Mouse (Mus musculus) MEL (cell line): ENCODE data around the gene Sirt4. TPM values are rescaled to one million over a fixed set of nuclear protein-coding genes. Genes with fewer than 3 reads are reported as not detected.

ENCODE experiments used
- DNase-seq: peaks from one replicate; pipeline ENCODE4 v3.0.0; 2011; ENCODE audit warnings: low read depth, low spot score
- H3K27ac ChIP-seq: 2 replicates; pipeline ENCODE4 v1.5.1; 2012; ENCODE audit warnings: low read depth, mild to moderate bottlenecking, control low read depth, low read length, moderate library complexity; ENCODE audit not compliant: control insufficient read depth
- H3K27me3 ChIP-seq, 2 experiments: fragments of 150-350 bp in 1 of 2; sonication (generic) in 1 of 2; 2 replicates each; pipeline ENCODE4 v1.6.1; 2012; ENCODE audit warnings: low read length in 2 of 2, mild to moderate bottlenecking in 2 of 2, improper control_type of control experiment in 1 of 2, moderate library complexity in 1 of 2; ENCODE audit not compliant: insufficient read depth in 2 of 2, control insufficient read depth in 1 of 2
- H3K36me3 ChIP-seq, 2 experiments: 2 replicates each; pipeline ENCODE4 v1.6.1; 2012 to 2014; ENCODE audit warnings: low read length in 2 of 2, improper control_type of control experiment in 1 of 2, inconsistent platforms in 1 of 2, mild to moderate bottlenecking in 1 of 2; ENCODE audit not compliant: insufficient read depth in 2 of 2, control insufficient read depth in 1 of 2
- H3K4me1 ChIP-seq, 2 experiments: fragments of 150-350 bp in 1 of 2; sonication (generic) in 1 of 2; 2 replicates each; pipeline ENCODE4 v1.6.1; 2012; ENCODE audit warnings: low read length in 2 of 2, improper control_type of control experiment in 1 of 2, mild to moderate bottlenecking in 1 of 2; ENCODE audit not compliant: insufficient read depth in 2 of 2, control insufficient read depth in 1 of 2
- H3K4me3 ChIP-seq, 2 experiments: fragments of 150-350 bp in 1 of 2; sonication (generic) in 1 of 2; 2 replicates each; pipeline ENCODE4 v1.5.1; 2012; ENCODE audit warnings: low read depth in 2 of 2, low read length in 2 of 2, mild to moderate bottlenecking in 2 of 2, moderate library complexity in 2 of 2, control low read depth in 1 of 2, improper control_type of control experiment in 1 of 2; ENCODE audit not compliant: control insufficient read depth in 1 of 2, insufficient read depth in 1 of 2
- H3K79me2 ChIP-seq: 2 replicates; pipeline ENCODE4 v1.6.1; 2012; ENCODE audit warnings: mild to moderate bottlenecking, low read length, moderate library complexity; ENCODE audit not compliant: control insufficient read depth, poor library complexity, insufficient read depth
- H3K9ac ChIP-seq: 2 replicates; pipeline ENCODE4 v1.6.1; 2012; ENCODE audit warnings: low read depth, mild to moderate bottlenecking, control low read depth, low read length, moderate library complexity; ENCODE audit not compliant: control insufficient read depth, poor library complexity, severe bottlenecking
- H3K9me3 ChIP-seq: fragments of 150-350 bp; sonication (generic); replicated peaks from 2 replicates; pipeline ENCODE4 v1.6.1; 2012; ENCODE audit warnings: mild to moderate bottlenecking, low read length, improper control_type of control experiment, moderate library complexity; ENCODE audit not compliant: insufficient read depth
- CHD2 ChIP-seq: IDR thresholded peaks from 2 replicates; pipeline ENCODE4 v1.6.1; 2011; ENCODE audit warnings: low read length, improper control_type of control experiment
- E2F4 ChIP-seq: IDR thresholded peaks from 2 replicates; pipeline ENCODE4 v1.6.1; 2011; ENCODE audit warnings: low read depth, low read length, improper control_type of control experiment, borderline replicate concordance
- HCFC1 ChIP-seq: IDR thresholded peaks from 2 replicates; pipeline ENCODE4 v1.6.1; 2012; ENCODE audit warnings: low read depth, mild to moderate bottlenecking, inconsistent platforms, low read length, improper control_type of control experiment, moderate library complexity
- JUND ChIP-seq: IDR thresholded peaks from 2 replicates; pipeline ENCODE4 v1.6.1; 2011; ENCODE audit warnings: low read depth, mild to moderate bottlenecking, improper control_type of control experiment, low read length
- MAX ChIP-seq: IDR thresholded peaks from 2 replicates; pipeline ENCODE4 v1.6.1; 2011; ENCODE audit warnings: low read length, improper control_type of control experiment
- MAZ ChIP-seq: IDR thresholded peaks from 2 replicates; pipeline ENCODE4 v1.6.1; 2012; ENCODE audit warnings: low read depth, mild to moderate bottlenecking, inconsistent platforms, low read length, improper control_type of control experiment
- MYC ChIP-seq: IDR thresholded peaks from 2 replicates; pipeline ENCODE4 v1.6.1; 2011; ENCODE audit warnings: low read depth, mild to moderate bottlenecking, low read length, improper control_type of control experiment, moderate library complexity
- NRF1 ChIP-seq: IDR thresholded peaks from 2 replicates; pipeline ENCODE4 v1.6.1; 2014; ENCODE audit warnings: low read depth, mild to moderate bottlenecking, inconsistent platforms, low read length, improper control_type of control experiment, moderate library complexity; ENCODE audit not compliant: poor library complexity, insufficient read depth, severe bottlenecking
- POLR2A ChIP-seq, 2 experiments: IDR thresholded peaks; 2 replicates each; pipeline ENCODE4 v1.6.1; 2011 to 2012; ENCODE audit warnings: low read length in 2 of 2, mild to moderate bottlenecking in 2 of 2, control low read depth in 1 of 2, improper control_type of control experiment in 1 of 2, low read depth in 1 of 2, moderate library complexity in 1 of 2; ENCODE audit not compliant: control insufficient read depth in 1 of 2, insufficient read depth in 1 of 2, poor library complexity in 1 of 2
- POLR2AphosphoS5 ChIP-seq: IDR thresholded peaks from 2 replicates; pipeline ENCODE4 v1.6.1; 2012; ENCODE audit warnings: low read depth, borderline replicate concordance, mild to moderate bottlenecking, inconsistent platforms, low read length, moderate library complexity, mixed read lengths
- RAD21 ChIP-seq: IDR thresholded peaks from 2 replicates; pipeline ENCODE4 v1.6.1; 2011; ENCODE audit warnings: mild to moderate bottlenecking, low read depth, low read length, improper control_type of control experiment
- TCF12 ChIP-seq: IDR thresholded peaks from 2 replicates; pipeline ENCODE4 v1.6.1; 2014; ENCODE audit warnings: low read depth, mild to moderate bottlenecking, inconsistent platforms, low read length, improper control_type of control experiment, moderate library complexity
- USF1 ChIP-seq: IDR thresholded peaks from 2 replicates; pipeline ENCODE4 v1.6.1; 2014; ENCODE audit warnings: low read depth, mild to moderate bottlenecking, inconsistent platforms, low read length, improper control_type of control experiment, moderate library complexity
- ZC3H11A ChIP-seq: IDR thresholded peaks from 2 replicates; pipeline ENCODE4 v1.6.1; 2012; ENCODE audit warnings: low read depth, mild to moderate bottlenecking, inconsistent platforms, low read length, improper control_type of control experiment
- ZKSCAN1 ChIP-seq: IDR thresholded peaks from 2 replicates; pipeline ENCODE4 v1.6.1; 2012; ENCODE audit warnings: low read depth, mild to moderate bottlenecking, inconsistent platforms, low read length, improper control_type of control experiment, moderate library complexity
- ZNF384 ChIP-seq: IDR thresholded peaks from 2 replicates; pipeline ENCODE4 v1.6.1; 2012; ENCODE audit warnings: low read depth, mild to moderate bottlenecking, inconsistent platforms, low read length, improper control_type of control experiment
- polyA plus RNA-seq, 2 experiments: library from polyadenylated mRNA; stranded (reverse) in 1 of 2; unstranded in 1 of 2; fragments of >175 nt in 1 of 2; fragments of >200 nt in 1 of 2; gene quantifications; 2 replicates each; pipeline versions ENCODE4 v1.2.1 to v1.2.4; 2012; ENCODE audit warnings: low replicate concordance in 2 of 2, low read depth in 1 of 2; ENCODE audit not compliant: insufficient read length in 2 of 2, insufficient read depth in 1 of 2, missing spikeins in 1 of 2
- total RNA-seq: library from RNA; depleted of rRNA; stranded (reverse); fragments of 300-350 nt; gene quantifications from 2 replicates; pipeline ENCODE4 v1.2.3, GENCODE M21; 2012

The Sirt4 gene
- total and polyA plus RNA-seq, 3 experiments = 9.2 to 10.3 TPM; not detected in 1

- peaks cover 0 to 16% of the 10 kb centered on the region in 2 experiments; a peak in 2 of 4 replicates for H3K4me1 ChIP-seq
- H3K9me3 ChIP-seq = no peaks in the 10 kb centered on the region
- TF ChIP-seq JUND = no peak
- no peak for TF ChIP-seq HCFC1
- peaks cover 0 to 3% of the 10 kb centered on the region in 2 experiments; a peak in 1 of 4 replicates for H3K36me3 ChIP-seq
- no peak overlapping the region for H3K4me3 ChIP-seq
- no peak overlapping the region for H3K27ac ChIP-seq
- no peaks in the 10 kb centered on the region for H3K27me3 ChIP-seq
- H3K9ac ChIP-seq = no peak overlapping the region
- DNase-seq = no peak
- H3K79me2 ChIP-seq = no peaks in the 10 kb centered on the region
Measured at GRCm38 (mm10) chr5:115528128-115528527, 43.6 kb upstream of the Sirt4 start.

GRCm38 (mm10) chr5:115526456-115527202 is 42.1 kb upstream of the Sirt4 start:
- H3K27me3 ChIP-seq = no peaks in the 10 kb centered on the region
- no peak for DNase-seq
- no peak overlapping the region for H3K27ac ChIP-seq
- H3K4me1 ChIP-seq = peaks cover 0 to 11% of the 10 kb centered on the region in 2 experiments; a peak in 1 of 4 replicates
- TF ChIP-seq MAX = no peak
- TF ChIP-seq POLR2A (IDR thresholded peaks at IDR 0.05; ENCODE audit: control insufficient read depth in 1 of 2, insufficient read depth in 1 of 2, low read depth in 1 of 2, low read length in 2 of 2, poor library complexity in 1 of 2) = no peak
- TF ChIP-seq MYC = no peak
- TF ChIP-seq MAZ = no peak
- TF ChIP-seq CHD2 = no peak
- no peak for TF ChIP-seq USF1
- TF ChIP-seq NRF1 = no peak
- no peak for TF ChIP-seq POLR2AphosphoS5
- H3K9ac ChIP-seq = no peak overlapping the region
- no peaks in the 10 kb centered on the region for H3K9me3 ChIP-seq
- no peak overlapping the region for H3K4me3 ChIP-seq
- H3K36me3 ChIP-seq = no peaks in the 10 kb centered on the region
- no peaks in the 10 kb centered on the region for H3K79me2 ChIP-seq

GRCm38 (mm10) chr5:115525943-115526342 is 41.4 kb upstream of the Sirt4 start:
- TF ChIP-seq MAX (no peak), TCF12 (no peak), ZKSCAN1 (no peak), ZC3H11A (no peak), RAD21 (no peak), ZNF384 (no peak), POLR2AphosphoS5 (no peak), E2F4 (no peak)
- TF ChIP-seq, all 39 proteins: peak for 0
- Histone ChIP-seq H3K9ac (no peak overlapping the region), H3K4me1 (peaks cover 0 to 5% of the 10 kb centered on the region in 2 experiments; a peak in 1 of 4 replicates)

More at GRCm38 (mm10) chr5:115525943-115526342, 41.4 kb upstream of the Sirt4 start:
- Histone ChIP-seq H3K4me3 (no peak overlapping the region), H3K9me3 (no peaks in the 10 kb centered on the region), H3K27ac (no peak overlapping the region), H3K79me2 (no peaks in the 10 kb centered on the region), H3K27me3 (no peaks in the 10 kb centered on the region), H3K36me3 (no peaks in the 10 kb centered on the region)
- DNase-seq = no peak
